Mouse (Mus musculus) ES-Bruce4 (cell line): ENCODE data around the gene Padi6. TPM values are rescaled to one million over a fixed set of nuclear protein-coding genes. Genes with fewer than 3 reads are reported as not detected.
A peak's percentile ranks its signal among the peaks of the same experiment; 100 is the strongest.

ENCODE experiments used
- H3K27ac ChIP-seq: 2 replicates; pipeline ENCODE4 v1.5.1; 2012; ENCODE audit warnings: low read length, inconsistent platforms; ENCODE audit not compliant: insufficient read depth
- H3K27me3 ChIP-seq: 2 replicates; pipeline ENCODE4 v1.6.1; 2012; ENCODE audit warnings: mild to moderate bottlenecking, low read length, inconsistent platforms; ENCODE audit not compliant: control insufficient read depth, poor library complexity, insufficient read depth, severe bottlenecking
- H3K36me3 ChIP-seq: 2 replicates; pipeline ENCODE4 v1.6.1; 2012; ENCODE audit warnings: inconsistent platforms, mild to moderate bottlenecking, low read length, moderate library complexity; ENCODE audit not compliant: control insufficient read depth, poor library complexity, insufficient read depth, severe bottlenecking
- H3K4me1 ChIP-seq: one replicate; pipeline ENCODE4 v1.8.1; 2011; ENCODE audit warnings: low read length; ENCODE audit not compliant: control insufficient read depth, insufficient read depth
- H3K4me3 ChIP-seq: 2 replicates; pipeline ENCODE4 v1.5.1; 2011; ENCODE audit warnings: low read depth, mild to moderate bottlenecking, low read length
- H3K9ac ChIP-seq: 2 replicates; pipeline ENCODE4 v1.6.1; 2012; ENCODE audit warnings: low read depth, mild to moderate bottlenecking, inconsistent platforms; ENCODE audit not compliant: poor library complexity, severe bottlenecking
- H3K9me3 ChIP-seq: replicated peaks from 2 replicates; pipeline ENCODE4 v1.6.1; 2012; ENCODE audit warnings: mild to moderate bottlenecking, low read length, inconsistent platforms; ENCODE audit not compliant: control insufficient read depth, poor library complexity, insufficient read depth, severe bottlenecking
- CTCF ChIP-seq: IDR thresholded peaks from one replicate; pipeline ENCODE4 v1.8.1; 2011; ENCODE audit warnings: low read depth, low read length
- EP300 ChIP-seq: IDR thresholded peaks from 2 replicates; pipeline ENCODE4 v1.6.1; 2011; ENCODE audit warnings: low read depth, low read length; ENCODE audit not compliant: insufficient read depth
- POLR2A ChIP-seq: IDR thresholded peaks from one replicate; pipeline ENCODE4 v1.8.1; 2011; ENCODE audit warnings: low read length; ENCODE audit not compliant: insufficient read depth
- polyA plus RNA-seq: library from polyadenylated mRNA; stranded (reverse); fragments of >200 nt; gene quantifications from 2 replicates; pipeline ENCODE4 v1.2.4, GENCODE M21; 2011; ENCODE audit warnings: low read depth; ENCODE audit not compliant: missing spikeins, insufficient read depth, insufficient read length

Padi6 gene
- polyA plus RNA-seq, 1 experiment, result not detected

DNA sequence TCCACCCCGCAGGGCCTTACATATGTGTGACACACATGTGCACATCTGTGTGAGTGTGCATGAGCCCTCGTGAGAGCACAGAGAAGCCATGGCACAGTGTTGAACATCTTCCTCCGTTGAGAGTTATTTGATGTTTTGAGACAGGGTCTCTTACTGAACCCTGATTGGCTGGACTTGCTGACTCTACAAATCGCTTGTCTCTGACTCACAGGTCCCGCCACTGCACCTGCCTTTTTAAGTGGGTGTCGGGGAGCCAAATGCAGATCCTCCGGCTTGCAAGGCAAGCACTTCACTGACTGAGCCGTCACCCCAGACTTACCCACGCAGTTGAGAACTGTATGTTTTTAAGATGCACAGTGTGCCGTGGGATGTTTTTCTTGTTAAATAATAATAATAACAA, 33.4 kb upstream of the Padi6 start:
- TF ChIP-seq POLR2A (no peak), CTCF (no peak), EP300 (no peak)
- Histone ChIP-seq H3K27ac (no peak overlapping the region), H3K9ac (no peak overlapping the region), H3K9me3 (no peaks in the 10 kb centered on the region), H3K4me1 (peaks cover 8% of the 10 kb centered on the region), H3K4me3 (no peak overlapping the region), H3K27me3 (no peaks in the 10 kb centered on the region), H3K36me3 (no peaks in the 10 kb centered on the region)

DNA sequence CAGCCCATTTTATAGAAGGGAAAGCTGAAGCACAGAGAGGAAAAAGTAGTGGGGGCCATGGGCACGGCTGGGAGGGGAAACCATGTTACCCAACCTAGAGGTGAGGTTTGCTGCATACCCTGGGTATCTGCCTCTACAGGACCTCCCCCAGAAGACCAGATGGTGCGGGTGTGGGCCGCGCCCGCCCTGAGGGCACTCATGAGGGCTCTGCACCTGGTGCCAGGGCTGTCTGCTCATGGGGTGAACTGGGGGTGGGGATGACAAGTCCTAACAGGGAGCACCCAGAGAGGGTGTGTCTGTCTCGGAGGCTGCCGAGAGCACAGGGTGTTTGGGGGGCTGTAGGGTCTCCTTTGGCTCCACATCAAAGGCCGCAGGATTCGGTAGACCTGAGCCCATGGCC, 32.5 kb upstream of the Padi6 start:
- no peak overlapping the region for H3K4me3 ChIP-seq
- no peaks in the 10 kb centered on the region for H3K27me3 ChIP-seq
- peaks cover 8% of the 10 kb centered on the region for H3K4me1 ChIP-seq
- H3K27ac ChIP-seq, result no peak overlapping the region
- H3K9ac ChIP-seq, result no peak overlapping the region
- H3K36me3 ChIP-seq, result no peaks in the 10 kb centered on the region
- no peaks in the 10 kb centered on the region for H3K9me3 ChIP-seq
- TF ChIP-seq POLR2A (no peak), EP300 (no peak), CTCF (no peak)

DNA sequence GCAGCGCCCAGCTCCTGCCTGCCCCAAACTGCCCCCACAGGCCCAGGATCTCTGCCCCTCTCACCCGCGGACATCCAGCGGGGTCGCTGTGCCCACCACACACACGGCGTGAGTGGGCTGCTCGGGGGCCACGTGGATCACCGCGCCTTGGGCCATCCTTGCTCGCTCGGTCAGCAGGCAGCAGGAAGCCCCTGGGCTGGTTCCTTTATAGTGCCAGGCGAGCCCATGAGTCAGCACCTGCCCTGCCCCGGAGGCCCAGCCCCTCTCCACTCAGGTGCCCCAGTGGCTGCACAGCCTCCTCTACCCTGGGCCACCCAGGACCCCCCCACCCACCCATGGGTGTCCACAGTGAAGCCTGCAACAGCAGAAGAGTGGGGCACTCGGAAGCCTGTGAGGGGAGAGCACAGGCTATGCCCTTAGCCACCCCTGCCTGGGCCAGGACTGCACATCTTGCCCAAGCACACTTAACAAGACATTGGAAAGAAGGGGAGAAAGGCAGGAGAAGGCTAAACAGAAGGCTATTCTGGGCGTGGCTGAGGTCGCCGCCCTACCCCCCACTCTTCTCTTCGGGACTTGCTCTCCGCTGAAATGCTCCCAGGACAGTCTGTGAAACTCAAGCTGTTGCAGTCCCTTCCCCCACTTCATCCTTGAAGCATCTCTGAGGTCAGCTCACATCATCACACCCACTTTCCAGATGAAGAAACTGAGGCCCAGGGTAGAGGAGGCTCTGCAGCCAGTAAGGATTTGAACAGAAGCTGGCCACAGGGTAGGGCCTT, 31.8 kb upstream of the Padi6 start, which contains the start of gene Padi4:
Gene Padi4, minus strand, starts transcription at position 212 of the 776 bp plus-strand sequence.
- peak within 1 kb of the TSS; percentile 48 for H3K4me3 ChIP-seq
- TF ChIP-seq EP300 (peak; percentile 50; the same call in 1 of the 2 replicates), CTCF (no peak)
- H3K27ac ChIP-seq, result 0 out of 2 replicates have a peak within 1 kb of the TSS, but pooled peaks have one; percentile 7
- no peaks in the 10 kb centered on the region for H3K9me3 ChIP-seq
- H3K36me3 ChIP-seq, result no peaks in the 10 kb centered on the region
- H3K4me1 ChIP-seq, result peaks cover 10% of the 10 kb centered on the region
- H3K9ac ChIP-seq, result peak within 1 kb of the TSS; percentile 29
- no peaks in the 10 kb centered on the region for H3K27me3 ChIP-seq

DNA sequence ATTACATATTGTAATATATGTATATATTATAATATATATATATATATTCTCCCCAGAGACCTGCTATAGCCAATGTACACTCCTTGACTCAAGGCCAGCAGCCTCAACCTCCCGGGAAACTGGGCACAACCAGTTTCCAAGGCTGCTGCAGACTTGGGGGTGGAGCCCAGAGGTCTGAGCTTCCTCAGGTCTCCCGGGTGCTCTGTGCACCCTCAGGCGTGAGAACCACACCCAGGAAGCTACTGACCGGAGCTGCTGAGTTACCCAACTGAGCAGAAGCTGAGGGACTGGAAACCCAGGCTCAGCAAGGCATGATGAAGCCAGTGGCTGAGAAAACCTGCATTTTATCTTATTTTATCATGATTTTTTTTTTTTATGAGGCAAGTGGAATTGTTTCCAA, 28.6 kb upstream of the Padi6 start:
- no peaks in the 10 kb centered on the region for H3K27me3 ChIP-seq
- H3K36me3 ChIP-seq, result no peaks in the 10 kb centered on the region
- H3K9me3 ChIP-seq, result no peaks in the 10 kb centered on the region

DNA sequence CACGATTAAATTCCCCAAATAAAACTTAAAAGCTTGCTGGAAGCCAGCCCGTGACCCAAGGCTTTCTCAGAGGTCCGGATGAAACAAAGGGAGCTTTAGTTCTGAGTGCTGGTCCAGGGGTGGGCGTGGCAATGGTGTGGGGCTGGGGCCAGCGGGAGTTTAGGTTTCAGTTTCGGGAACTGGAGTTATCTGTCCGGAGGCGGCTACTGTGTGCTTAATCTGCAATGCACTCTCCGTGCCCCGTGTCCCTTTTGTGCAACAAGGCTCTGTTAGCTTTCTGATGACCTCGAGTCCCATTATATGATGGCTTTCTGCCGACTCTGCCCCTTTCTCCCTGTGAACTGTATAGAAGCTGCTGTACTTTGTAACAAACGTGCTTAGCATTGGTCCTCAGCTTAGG, 28.0 kb upstream of the Padi6 start:
- Histone ChIP-seq H3K4me1 (peaks cover 10% of the 10 kb centered on the region), H3K36me3 (no peaks in the 10 kb centered on the region), H3K27ac (peak overlapping the region; percentile 81), H3K9me3 (no peaks in the 10 kb centered on the region), H3K4me3 (peak overlapping the region; percentile 16; the same call in 1 of the 2 replicates), H3K9ac (no peak overlapping the region), H3K27me3 (no peaks in the 10 kb centered on the region)
- TF ChIP-seq CTCF (no peak), EP300 (0 out of 2 replicates have a peak, but pooled peaks have one; percentile 32)

More for the DNA sequence above, 28.6 kb upstream of the Padi6 start:
- Histone ChIP-seq H3K27ac (no peak overlapping the region), H3K4me3 (no peak overlapping the region), H3K9ac (no peak overlapping the region), H3K4me1 (peaks cover 10% of the 10 kb centered on the region)
- no peak for TF ChIP-seq POLR2A
- TF ChIP-seq EP300, result peak; percentile 66; the same call in 1 of the 2 replicates

DNA sequence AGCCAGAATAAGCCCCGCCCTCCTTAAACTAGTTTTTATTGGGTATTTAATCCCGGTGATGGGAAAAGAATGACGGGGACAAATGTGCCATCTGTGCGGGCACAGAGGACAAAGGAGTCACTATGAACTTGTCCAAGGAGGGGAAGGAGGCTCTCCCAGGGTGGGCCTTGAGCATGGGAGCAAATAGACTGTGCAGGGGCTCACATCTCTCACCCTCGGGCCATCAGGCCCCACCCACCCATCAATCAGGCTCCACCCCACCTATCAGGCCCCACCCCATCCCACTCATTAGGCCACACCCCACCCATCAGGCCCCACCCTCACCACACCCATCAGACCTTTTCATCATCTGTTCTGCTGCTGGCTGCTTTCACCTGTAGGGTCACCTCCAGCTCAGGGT, 26.5 kb upstream of the Padi6 start:
- TF ChIP-seq EP300 (peak; percentile 77; the same call in 1 of the 2 replicates), POLR2A (no peak)
- no peak overlapping the region for H3K27ac ChIP-seq
- no peak overlapping the region for H3K4me3 ChIP-seq
- H3K9ac ChIP-seq, result no peak overlapping the region
- H3K36me3 ChIP-seq, result no peaks in the 10 kb centered on the region
- no peaks in the 10 kb centered on the region for H3K9me3 ChIP-seq
- H3K4me1 ChIP-seq, result peaks cover 4% of the 10 kb centered on the region
- no peaks in the 10 kb centered on the region for H3K27me3 ChIP-seq
